Mouse (Mus musculus) CD4-positive, CD25-positive, alpha-beta regulatory T cell, adult 4 months (primary cell): ENCODE measurements around the gene Srxn1. TPM values are rescaled to one million over a fixed set of nuclear protein-coding genes. Genes with fewer than 3 reads are reported as not detected.

ENCODE experiments used
- ATAC-seq: one replicate; pipeline ENCODE4 v1.8.0; 2017
- polyA plus RNA-seq, 2 experiments: library from polyadenylated mRNA; unstranded; fragments of 100-300 nt; shearing (Covaris generic); gene quantifications; one replicate each; pipeline ENCODE4 v1.2.1; 2017

The Srxn1 gene
- polyA plus RNA-seq, 2 experiments from 2014 or later: 2.2 to 3.0 TPM

DNA sequence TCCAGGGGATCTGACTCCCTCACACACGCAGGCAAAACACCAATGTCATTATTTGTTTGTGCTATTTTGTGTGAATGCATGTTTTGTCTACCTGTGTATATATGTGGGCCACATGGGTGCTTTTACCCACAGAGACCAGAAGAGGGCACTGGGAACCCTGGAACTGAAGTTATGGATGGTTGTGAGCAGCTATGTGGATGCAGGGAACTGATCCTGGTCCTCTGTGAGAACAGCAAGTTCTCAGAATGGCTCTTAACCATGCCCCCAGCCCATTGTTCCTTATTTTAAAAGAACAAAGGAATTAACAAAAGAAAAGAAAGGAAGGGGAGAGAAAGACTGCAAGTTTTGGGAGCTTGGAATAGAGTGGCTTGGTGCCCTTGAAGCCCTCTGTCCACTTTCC lies 54.2 kb downstream of the Srxn1 start:
- ATAC-seq: no peak

Other genes starting within 250 kb of the Srxn1 start
- gene Angpt4, start 194.3 kb upstream of the Srxn1 start, polyA plus RNA-seq: not detected
- 10 to 100 TPM; 16.2 to 31.3 TPM for gene Fam110a, start 125.3 kb upstream of the Srxn1 start, polyA plus RNA-seq
- gene Slc52a3, start 109.0 kb upstream of the Srxn1 start, polyA plus RNA-seq: 10 to 100 TPM in 1 of 2 experiments, 1 to 10 TPM in 1; 8.6 to 16.0 TPM
- gene Scrt2, start 24.0 kb upstream of the Srxn1 start, polyA plus RNA-seq: not detected
- gene Tcf15, start 38.0 kb downstream of the Srxn1 start, polyA plus RNA-seq: not detected
- 100 to 1,000 TPM in 1 of 2 experiments, 10 to 100 TPM in 1; 65.7 to 107 TPM for gene Csnk2a1, start 121.3 kb downstream of the Srxn1 start, polyA plus RNA-seq
- 10 to 100 TPM; 19.5 to 21.3 TPM for gene Tbc1d20, start 188.3 kb downstream of the Srxn1 start, polyA plus RNA-seq
- 10 to 100 TPM; 53.4 to 74.3 TPM for gene Rbck1, start 227.1 kb downstream of the Srxn1 start, polyA plus RNA-seq
- 1 to 10 TPM; 2.4 to 5.1 TPM for gene Trib3, start 238.5 kb downstream of the Srxn1 start, polyA plus RNA-seq